Mouse (Mus musculus): ENCODE measurements around the gene Rgs7bp.

Gene Rgs7bp

DNA sequence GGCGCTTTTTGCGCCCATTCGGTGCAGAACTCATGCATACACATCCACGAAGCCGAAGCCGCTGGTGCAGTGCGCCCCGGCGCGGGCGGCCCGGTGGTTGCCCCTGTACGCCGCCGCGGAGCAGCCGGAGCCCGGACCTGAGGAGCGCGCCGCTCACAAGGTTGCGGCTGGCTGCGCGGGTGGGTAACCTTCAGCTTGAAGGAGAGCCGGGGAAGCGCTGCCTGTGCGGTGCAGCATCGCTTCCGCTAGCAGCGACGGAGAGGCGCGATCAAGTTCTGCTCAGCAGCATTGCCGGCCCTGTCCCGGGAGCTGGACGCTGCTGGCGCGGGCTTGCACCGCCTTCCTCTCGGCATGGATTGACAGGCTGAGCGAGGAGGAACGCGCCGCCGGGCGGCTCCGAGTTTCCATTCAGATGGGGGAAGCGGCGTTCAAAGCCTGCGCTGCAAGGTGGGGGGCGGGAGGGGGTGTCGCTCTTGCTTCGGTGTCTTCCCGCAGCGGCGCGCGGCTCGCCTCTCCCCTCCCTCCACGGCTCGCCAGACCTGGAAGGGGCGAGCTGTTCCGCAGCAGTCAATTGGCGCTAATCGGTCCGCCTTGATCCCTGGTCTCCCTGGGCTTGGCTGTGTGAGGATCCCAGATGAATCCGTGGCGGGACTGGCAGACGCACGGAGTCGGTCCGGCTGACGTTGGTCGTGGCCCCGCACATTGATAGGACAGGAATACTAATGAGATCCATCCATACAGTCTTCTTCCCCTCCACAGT is at the start of gene Rgs7bp:
Gene Rgs7bp, minus strand, starts transcription at position 750 of the 760 bp plus-strand sequence.
- DNase-seq (ENCODE audit: low spot score in 2 of 2), result peak; percentile 71 to 75

DNA sequence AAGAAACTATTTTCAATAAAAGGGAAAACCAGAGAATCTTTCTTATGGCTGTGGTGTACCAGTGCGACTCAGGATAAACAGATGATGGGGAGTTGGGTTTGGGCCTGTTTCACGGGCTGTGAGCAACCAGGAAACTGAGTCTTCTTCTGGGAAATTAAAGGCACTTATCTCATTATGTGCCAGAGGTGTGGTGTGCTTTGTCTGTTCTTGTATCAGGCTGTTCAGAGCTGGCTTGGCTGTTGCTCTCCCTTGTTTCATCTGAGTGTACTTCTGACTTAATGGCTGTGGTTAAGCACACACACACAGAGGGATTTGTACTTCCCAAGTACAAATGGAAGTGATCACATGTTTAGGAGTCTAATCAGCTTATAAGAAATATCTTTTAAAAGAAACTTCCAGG is 49.7 kb upstream of the Rgs7bp start:
- no peak for DNase-seq (ENCODE audit: low spot score in 2 of 2)

DNA sequence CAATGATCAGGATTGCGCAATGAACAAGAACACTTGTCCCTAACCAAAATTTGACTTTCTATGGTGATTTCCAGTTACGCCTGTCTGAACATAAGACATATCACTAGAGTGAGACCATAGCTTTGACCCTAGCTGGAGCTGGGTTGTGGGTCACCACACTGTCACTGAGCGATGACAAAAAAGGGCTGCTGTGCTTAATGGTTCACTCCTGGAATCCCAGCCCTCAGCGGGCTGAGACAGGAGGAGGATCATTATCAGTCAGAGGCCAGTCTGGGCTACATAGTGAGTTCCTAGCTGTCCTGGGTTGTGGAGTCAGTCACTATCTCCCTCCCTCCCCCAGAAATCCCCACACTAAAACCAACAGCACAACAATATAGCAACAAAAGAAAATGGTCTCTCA is 46.0 kb upstream of the Rgs7bp start:
- DNase-seq (ENCODE audit: low spot score in 2 of 2), result no peak

DNA sequence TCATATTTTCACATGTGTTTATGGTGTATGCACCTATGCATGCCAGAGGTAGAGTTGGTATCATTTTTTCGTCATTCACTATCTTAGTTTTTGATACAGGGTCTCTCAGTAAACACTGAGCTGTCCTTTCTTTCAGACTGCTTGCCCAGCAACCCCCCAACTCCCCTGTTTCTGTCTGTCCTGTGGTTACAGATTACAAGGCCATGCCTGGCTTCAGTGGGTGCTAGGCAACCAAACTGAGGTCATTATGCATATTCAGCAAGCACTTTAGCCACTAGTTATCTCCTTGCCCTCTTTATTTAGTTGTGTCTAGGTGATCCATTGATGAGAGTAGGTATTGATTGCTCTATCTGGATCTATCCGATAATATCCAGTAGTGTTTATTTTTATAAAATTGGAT is 41.6 kb upstream of the Rgs7bp start:
- DNase-seq (ENCODE audit: low spot score in 2 of 2), result no peak

DNA sequence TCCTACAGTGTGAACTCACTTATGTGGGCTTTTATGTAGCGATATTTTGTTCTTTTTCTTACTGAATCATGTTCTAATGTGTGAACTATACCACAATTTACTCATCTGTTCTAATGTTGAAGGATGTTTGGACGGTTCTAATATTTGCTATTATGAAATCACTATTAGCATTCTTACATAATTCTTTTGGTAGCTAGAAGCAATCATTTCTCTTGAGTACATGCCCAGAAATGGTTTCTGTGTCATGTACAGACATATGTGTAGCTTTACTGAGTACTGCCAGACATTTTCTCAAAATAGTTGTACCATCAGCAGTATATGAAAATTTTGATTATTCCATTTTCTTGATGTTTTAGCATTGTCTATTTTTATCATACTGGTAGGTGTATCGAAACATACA is 34.5 kb upstream of the Rgs7bp start:
- no peak for DNase-seq (ENCODE audit: low spot score in 2 of 2)

DNA sequence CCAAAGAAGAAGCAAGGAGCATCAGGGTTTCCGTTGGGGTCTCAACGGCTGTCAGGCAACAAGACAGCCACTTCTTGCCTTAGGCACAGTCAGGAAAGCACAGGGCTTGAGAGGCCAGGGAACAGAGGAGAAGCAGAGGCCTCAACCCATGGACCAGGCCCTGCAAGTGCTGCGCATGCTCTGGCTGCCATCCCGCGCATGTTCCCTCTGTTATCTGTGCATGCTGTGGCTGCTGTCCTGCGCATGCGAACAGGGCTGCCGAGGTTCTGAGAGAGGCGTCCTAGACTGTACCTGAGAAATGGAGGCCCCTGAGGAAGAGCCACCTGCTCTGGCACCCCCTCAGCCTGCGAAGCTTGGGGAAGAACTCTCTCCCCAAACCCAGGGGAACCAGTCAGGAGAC is 27.1 kb upstream of the Rgs7bp start, which contains the start of gene 4933425L06Rik:
Gene 4933425L06Rik, plus strand, starts transcription at position 261 of the 400 bp plus-strand sequence.
- no peak for DNase-seq (ENCODE audit: low spot score in 2 of 2)

DNA sequence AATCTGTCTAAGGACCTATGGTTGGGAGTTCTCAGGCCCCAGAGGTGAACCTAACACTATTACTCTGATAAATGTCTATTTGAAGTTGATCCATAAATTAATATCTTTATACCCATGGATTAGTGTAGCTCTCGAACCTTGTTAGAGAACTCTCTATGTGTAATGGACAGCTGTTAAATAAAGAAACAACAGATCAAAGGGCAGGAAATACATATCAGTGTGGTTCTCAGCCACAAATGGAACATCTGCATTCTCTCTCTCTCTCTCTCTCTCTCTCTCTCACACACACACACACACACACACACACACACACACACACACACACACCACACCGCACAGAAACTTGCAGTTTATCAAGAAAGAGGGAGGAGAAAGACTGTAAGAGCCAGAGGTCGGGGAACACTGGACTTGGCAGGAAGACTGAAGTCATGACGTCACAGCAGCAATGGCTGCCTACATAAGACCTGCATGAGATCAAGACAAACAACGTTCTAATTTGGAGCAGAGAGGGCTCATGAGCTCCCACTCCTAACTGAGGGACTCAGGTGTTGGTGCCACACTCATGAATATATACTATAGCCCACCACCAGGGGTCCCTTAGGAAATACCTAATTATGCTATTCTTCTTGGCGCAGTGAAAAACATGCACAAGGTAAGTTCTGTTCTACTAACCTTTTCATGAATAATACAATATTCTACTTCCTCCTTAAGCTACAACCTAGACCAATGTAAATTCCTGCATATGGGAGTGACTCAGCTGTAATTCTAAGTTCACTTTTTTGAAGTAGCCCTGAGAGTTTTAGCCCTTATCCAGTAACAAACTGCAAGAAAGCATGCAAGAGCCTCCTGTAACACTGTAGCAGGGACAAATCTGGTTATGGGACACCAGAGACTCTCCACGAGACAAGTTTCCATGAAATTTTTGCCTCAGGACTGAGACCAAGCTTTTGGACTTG is 12.4 kb upstream of the Rgs7bp start:
- no peak for DNase-seq (ENCODE audit: low spot score in 2 of 2)

DNA sequence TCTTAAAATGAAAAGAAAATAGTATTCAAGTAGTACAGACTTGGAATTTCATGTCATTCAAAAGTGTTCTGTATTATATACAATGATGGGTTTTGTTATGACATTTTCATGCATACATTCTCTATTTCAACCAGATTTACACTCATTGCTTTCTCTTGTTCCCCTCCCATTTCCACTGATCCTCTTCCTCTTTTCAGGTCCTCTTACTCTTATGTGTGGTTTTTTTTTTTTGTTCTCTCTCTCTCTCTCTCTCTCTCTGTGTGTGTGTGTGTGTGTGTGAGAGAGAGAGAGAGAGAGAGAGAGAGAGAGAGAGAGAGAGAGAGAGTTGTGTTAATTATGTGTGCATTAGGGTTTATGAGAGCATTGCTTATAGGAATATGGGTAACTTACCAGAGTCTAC is 11.4 kb upstream of the Rgs7bp start:
- DNase-seq (ENCODE audit: low spot score in 2 of 2), result no peak

DNA sequence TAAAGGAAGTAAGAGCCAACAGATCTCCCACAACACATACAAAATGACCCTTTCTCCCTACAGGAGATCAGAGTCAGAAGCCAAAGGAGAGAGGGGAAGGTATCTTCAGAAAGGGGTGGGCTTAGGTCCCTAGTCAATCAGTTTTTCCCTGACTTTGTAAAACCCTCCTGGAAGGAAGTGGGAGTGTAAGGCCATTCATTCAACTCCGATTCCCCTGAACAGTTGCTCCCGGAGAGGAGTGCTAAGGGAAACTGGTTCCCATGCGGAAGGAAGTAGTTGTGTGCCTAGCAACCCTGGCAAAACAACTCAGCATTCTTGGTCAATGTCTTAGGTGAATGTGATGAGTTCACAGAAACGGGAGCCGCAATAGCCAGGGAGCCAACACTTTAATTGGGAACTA is 644 bp upstream of the Rgs7bp start:
- no peak for DNase-seq (ENCODE audit: low spot score in 2 of 2)

DNA sequence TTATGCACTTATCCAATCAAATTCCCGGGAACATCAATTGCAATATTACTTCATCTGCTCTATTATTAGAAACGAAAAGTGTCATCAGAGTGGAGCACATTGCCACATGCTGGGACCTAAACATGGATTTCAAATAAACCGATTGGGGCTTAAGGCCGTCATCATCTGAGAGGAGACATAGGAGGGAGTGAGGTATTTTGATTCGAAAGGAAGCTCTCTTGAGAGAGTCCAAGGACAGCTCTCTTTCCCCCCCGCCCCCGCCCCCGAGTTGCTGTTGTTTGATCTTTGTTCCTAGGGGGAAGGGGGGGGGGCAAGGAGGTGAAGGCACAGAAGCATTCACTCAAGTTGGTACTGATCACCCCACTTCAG is 195 bp upstream of the Rgs7bp start:
- no peak for DNase-seq (ENCODE audit: low spot score in 2 of 2)

DNA sequence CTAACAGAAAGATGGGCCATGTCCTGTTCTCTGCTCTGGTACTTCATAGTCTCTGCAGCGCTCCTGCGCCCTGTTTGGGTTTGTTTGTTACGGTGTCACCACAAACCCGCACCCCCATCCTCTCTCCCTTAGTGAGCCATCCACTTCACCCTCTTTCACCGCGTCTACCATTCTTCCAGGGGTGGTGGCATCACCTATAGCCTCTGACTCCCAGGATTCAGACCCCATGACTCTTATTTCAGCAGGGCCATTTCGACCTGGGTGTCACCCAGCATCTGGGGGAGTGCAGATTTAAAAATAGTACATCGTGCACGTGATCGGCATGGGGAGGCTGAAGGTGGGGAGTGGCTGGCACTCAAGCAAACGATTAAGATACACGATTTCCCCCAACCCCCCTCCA is 1.1 kb downstream of the Rgs7bp start:
- peak; percentile 29 to 38 for DNase-seq (ENCODE audit: low spot score in 2 of 2)

DNA sequence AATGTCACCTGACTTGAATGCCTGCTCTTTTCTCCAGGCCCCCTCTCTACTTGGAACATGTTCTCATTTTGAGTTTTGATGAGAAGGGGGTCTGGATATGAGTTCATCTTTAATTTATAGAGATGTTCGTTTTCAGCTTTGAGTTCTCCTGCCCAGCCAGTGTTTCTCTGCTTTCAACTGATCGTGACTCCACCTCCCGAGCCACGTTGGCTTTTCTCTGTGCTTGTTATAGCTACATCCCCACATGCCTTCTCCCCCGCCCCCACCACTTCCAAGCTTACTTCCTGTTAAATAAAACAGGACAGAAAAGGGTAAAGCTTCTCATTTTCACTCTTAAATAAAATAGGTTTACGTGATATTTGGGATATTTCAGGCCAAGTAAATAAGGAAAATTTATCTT is 3.3 kb downstream of the Rgs7bp start:
- peak in 1 of 2 experiments; percentile 19 for DNase-seq (ENCODE audit: low spot score in 2 of 2)

DNA sequence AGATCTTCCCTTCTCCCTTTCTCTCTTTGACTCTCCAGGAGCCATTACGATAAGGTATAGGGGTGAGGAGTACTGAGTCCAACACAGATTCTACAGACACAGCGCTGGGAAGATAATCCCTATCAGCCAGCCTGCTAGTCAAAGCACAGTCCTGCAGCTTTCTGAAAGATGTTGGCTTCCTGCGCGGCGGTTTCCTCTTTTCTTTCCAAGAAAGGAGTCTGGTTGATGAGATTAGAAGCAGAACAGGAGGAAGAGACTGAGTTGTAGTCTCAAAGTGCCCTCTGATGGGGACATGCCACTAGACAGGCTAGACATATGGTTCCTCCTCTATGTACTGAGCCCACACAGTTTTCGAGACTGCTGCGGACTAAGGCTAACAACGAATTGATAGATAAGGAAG is 6.1 kb downstream of the Rgs7bp start:
- no peak for DNase-seq (ENCODE audit: low spot score in 2 of 2)

DNA sequence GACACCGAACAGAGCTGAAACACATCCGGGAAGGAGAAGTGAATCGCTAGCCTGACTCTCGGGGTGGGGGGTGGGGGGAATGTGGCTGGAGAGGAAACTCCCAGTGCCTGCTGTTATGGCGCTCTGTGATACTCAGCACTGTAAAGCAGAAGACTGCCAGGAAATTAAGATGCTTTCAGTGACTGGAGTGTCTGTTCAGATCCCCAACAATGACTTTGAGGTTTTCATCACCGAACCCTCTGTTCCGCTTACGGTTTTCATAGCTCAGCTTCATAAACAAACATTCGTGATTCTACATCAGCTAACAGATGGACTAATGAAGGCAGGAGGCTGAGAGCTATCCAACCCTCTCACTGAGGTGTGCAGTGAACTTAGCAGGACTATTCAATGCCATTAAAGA is 7.4 kb downstream of the Rgs7bp start:
- no peak for DNase-seq (ENCODE audit: low spot score in 2 of 2)

DNA sequence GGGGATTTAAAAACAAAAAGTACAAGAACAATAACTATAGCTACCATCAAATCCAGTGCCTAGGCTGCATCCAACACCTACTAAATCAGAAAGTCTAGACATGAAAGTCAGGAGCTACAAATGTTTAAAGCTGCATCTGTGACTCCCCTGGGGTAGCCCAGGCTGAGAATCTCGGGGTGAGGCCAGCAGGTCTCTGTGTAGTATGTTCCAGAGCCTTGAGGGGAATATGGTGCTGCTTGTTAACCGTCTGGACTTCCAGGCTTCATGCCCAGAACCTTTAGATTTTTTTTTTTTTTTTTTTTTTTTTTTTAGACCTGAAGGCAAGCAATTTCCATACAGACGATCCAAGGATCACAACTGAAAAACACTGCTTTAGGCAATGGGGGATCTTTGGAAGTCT is 10.8 kb downstream of the Rgs7bp start:
- DNase-seq (ENCODE audit: low spot score in 2 of 2), result no peak

DNA sequence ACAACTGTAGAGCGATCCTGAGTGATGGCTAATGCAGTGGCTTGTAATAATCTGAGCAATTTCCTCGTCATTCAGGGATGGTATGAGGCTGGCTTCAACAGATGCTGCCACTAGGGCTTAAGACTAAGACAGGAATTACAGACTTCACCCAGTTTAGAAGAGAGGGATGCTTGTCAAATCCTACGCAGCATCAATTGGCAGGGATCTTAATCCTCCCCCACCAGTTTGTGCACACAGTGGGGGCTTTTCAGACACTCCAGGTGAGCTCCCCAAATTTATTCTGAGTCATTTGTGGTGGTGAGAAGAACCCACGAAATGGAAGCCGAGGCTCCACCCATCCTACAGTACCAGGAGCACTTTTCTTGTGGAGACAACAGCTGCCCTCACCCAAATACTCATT is 16.4 kb downstream of the Rgs7bp start:
- DNase-seq (ENCODE audit: low spot score in 2 of 2), result no peak

DNA sequence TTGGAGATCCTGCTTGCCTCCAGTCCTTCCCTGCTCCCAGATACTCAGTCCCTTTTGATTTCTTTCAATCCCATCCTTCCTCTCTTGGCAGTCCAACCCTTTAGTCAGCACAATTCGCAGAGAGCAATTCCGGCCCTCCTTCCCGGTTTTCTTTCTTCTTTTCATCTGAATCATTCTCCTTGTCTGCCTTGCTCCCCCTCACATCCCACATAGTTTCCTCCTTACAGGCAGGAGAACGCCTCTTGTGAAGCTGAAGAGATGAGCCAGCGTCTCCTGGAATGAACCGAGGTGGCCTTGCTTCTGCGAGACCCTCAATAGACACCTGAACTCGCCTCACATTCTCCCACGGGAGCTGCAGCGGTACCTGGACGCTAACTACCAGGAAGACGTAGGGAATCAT is 16.9 kb downstream of the Rgs7bp start:
- DNase-seq (ENCODE audit: low spot score in 2 of 2), result peak in 1 of 2 experiments; percentile 9

DNA sequence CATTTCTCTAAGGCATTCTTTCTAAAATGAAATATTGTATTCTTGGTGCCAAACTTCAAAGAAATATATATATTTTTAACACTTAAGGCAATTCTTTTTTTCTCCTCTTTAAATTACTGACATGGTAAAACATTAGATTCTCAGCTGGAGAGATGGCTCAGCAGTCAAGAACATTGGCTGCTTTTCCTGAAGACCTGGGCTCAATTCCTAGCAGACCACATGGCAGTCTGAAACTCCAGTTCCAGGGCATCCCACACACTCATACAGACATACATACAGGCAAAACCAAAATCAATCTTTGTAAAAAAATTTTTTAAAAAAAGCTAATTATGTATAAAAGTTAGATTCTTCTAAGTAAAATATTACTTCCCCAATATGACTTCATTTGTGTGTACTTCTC is 22.8 kb downstream of the Rgs7bp start:
- no peak for DNase-seq (ENCODE audit: low spot score in 2 of 2)

DNA sequence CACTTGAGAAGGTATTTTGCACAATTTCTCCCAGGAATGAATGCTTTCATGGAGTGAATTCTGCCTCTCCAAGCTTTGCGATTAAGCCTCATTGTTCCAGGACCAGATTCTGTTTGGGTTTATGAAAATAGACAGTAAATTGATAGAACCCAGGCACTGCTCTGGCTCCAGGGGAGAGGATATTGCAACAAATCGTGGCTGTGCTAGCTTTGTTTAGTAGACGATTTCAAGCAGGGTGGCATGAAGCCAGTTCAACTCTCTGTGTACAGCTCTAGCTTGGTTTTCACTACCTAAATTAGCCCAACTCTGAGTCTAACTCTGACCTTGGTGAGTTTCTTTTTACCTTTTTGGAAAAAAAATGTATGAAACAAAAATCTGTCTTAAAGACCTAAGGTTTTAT is 26.5 kb downstream of the Rgs7bp start:
- no peak for DNase-seq (ENCODE audit: low spot score in 2 of 2)

DNA sequence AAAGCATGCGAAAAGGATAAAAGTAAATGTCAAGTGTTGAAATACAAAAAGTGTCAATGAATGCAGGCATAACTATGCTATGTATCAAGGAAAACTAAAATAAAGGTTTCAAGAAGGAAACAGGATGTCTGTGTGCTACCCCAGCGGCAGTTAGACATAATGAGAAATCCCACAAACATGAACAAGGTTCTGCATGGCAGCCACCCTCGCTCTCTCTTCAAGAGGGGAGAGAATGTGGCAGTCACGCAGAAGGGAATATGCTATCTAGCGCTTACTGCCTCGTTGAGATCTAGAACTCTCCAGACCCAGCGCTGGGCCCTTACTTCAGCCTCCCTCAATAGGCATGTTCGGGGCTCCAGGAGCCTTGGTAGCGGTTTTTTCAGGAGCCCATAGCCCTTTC is 38.2 kb downstream of the Rgs7bp start:
- DNase-seq (ENCODE audit: low spot score in 2 of 2), result no peak

DNA sequence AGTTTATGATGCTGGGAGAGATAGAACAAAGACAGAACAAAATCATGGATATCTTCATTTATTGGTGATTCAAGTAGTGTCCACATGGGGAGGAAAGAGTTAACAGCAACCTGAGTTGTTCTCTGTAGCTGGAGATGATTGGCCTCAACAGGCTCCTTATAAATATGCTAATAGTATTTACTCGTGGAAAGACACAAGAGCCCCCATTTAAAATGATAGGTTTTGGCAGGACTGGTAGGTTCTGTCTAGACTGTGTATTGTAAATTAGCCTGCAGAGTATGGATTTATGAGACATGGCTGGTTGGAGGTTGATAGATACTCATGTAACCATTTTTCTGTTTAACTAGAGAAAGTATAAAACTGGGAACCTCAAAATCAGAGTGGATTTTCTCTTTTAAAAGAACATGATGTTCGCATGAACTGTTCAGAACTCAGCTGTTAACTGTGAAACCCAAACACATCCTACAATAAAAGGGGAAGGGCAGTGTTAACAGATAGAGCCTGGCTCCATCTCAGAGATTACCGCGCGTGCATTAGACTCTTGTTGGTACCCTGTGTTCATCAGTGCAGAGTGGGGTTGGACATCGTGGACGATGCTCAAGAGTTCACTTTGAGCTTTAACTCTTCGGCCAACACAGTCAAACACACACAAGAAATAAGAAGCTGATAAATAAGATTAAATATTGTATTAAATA is 38.9 kb downstream of the Rgs7bp start:
- DNase-seq (ENCODE audit: low spot score in 2 of 2), result no peak

DNA sequence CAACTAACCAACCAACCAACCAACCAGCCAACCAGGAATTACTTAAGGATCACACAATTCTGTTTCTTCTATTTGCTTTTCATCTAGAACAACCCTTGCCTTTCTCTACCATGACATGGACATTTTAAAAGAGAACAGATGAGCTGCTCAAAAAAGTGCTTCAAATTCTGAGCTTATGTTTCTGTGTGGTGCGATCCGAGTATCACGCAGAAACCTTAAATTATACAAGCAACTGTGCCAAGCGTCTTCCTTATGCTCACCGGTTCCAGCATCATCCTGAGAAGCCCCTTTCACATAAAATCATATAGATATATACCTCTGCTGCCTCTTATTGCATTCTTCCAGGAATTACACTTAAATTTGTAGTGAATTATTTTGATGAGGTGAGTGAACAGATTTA is 43.4 kb downstream of the Rgs7bp start:
- no peak for DNase-seq (ENCODE audit: low spot score in 2 of 2)

Measured in frontal cortex, postnatal 10 days (tissue).